Mouse (Mus musculus): ENCODE measurements around the gene Ttc39a.

The Ttc39a gene

GRCm38 (mm10) chr4:109406486-109407175 lies at the start of gene Ttc39a:
Gene Ttc39a, plus strand, starts transcription at chr4:109406623.
- peak; percentile 68 to 84 for DNase-seq (ENCODE audit: low spot score in 2 of 2)

DNA sequence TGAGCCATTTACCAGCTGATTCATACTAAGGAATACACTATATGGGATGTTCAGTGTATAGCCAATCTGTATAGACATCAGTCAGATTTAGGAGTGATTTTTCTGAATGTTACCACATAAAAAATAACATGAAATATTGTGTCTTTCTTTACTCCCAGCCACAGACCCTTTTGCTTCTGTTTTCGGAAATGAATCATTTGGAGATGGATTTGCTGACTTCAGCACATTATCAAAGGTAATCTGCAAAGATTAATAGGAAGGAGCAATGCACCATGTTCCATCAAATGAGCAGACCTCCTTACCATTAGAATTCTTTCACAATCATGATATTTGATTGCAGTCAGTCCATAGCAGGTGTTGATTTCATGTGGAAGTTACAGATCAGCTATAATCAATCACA lies 28.3 kb upstream of the Ttc39a start:
- DNase-seq (ENCODE audit: low spot score in 2 of 2), result no peak

GRCm38 (mm10) chr4:109382457-109382856 lies 24.0 kb upstream of the Ttc39a start:
- DNase-seq (ENCODE audit: low spot score in 2 of 2), result no peak

- DNase-seq (ENCODE audit: low spot score in 2 of 2), result no peak
These were observed 20.8 kb upstream of the Ttc39a start for GRCm38 (mm10) chr4:109385599-109385998.

DNA sequence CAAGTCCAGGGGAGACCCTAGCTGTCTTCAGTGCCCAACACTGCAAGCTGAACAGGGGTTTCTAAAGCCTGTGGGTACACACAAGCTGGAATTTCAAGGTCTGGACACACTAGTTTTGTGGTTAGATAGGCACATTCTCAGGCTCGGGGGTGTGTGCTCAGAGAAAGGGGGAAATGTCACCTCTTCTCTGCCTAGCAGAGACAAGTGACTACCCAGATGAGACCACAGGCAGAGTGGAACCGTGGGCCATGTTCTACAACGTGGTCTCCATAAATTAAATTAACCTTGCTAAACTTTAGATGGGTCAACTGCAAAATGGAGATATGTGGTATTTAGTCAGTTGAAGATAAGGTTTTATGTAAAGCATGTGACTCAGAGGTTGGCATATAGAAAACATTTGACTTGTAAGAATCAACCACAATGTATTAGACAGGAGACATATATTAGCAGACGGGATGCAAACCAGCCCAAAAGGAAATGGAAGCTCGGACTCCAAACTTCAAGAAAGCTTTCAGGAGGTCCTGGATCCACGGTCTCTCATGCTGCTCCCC lies 13.1 kb upstream of the Ttc39a start:
- no peak for DNase-seq (ENCODE audit: low spot score in 2 of 2)

- DNase-seq (ENCODE audit: low spot score in 2 of 2), result peak; percentile 62 to 85
These were observed 12.5 kb upstream of the Ttc39a start for GRCm38 (mm10) chr4:109393902-109394301.

DNA sequence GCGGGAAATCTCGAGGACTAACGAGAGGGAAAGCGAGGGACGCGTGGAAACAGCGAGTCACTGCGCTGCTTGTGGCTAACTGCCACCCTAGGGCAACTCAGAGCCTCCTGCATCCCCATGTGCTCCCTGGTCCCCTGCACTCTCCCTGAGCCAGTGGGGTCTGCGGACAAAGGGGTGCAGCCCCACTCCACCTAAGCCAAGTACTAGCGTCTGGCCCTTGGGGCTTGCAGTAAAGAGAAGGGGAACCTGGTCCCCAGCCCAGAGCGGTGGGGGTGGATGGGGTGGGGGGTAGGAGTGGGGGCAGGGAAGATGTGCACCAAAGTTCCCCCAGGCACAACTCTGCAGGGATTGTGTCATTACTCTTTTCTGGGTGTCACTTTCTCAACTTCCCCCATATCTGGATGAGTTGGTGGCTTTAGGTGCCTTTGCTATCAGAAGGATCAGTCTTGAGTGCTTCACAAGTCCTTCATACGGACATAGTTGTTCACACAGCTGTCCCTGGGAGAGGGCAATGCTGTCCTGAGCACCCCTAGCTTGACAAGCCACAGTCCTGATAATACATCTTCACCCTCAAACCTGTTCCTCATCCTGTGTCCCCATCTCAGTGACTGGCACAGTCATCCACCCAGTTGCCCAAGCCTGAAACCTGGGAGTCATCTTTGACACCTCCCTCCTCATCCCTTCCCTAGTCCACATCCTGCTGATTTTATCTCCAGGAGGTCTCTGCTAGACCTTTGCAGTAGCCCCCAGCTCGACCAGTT lies 11.9 kb upstream of the Ttc39a start:
- DNase-seq (ENCODE audit: low spot score in 2 of 2), result no peak

DNA sequence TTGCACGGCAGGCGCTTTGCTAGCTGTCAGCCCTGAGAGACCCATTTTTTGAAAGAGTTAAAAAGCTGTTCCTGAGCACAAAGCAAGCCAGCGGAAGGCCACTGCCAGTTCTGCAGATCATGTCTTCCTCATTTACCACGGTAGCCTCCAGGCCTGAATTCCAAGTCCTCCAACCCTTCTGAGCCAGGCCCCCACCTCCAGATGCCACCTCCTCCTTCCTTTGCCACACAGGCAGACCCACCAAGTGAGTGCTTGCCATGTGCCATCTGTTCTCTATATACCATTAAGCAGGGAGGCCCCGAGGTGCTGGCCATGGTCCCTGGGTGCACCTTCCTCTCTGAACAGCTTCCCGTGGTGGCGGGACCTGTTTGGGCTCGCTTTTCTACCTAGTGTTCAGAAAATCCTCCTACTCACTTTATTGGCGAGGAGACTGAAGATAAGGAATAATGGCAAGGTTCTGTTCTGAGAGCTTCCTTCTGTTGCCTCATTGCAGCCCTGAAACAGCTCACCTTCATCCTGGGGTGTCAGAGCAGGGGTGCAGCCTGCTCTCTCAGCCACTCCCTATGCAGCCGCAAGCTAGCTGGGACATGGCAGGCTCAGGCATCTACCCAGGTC lies 6.0 kb upstream of the Ttc39a start:
- DNase-seq (ENCODE audit: low spot score in 2 of 2), result no peak

DNA sequence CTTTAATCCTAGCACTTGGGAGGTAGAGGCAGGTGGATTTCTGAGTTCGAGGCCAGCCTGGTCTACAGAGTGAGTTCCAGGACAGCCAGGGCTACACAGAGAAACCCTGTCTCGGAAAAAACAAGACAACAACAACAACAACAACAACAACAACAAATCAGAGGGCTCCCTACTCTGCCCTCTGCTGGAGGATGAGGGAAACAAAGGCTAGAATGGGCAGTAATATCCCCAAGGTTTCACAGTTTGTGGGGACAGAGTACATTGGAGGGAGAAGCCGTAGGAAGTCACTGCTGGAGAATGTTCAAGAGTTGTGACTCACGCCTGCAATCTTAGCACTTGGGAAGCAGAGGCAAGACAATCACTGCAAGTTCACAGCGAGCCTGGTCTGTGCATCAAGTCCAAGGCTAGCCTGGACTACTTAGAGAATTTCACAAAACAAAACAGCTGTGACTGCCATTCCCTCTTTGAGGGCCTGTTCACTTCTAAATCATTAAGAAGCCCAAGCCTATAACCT lies 5.2 kb upstream of the Ttc39a start:
- no peak for DNase-seq (ENCODE audit: low spot score in 2 of 2)

DNA sequence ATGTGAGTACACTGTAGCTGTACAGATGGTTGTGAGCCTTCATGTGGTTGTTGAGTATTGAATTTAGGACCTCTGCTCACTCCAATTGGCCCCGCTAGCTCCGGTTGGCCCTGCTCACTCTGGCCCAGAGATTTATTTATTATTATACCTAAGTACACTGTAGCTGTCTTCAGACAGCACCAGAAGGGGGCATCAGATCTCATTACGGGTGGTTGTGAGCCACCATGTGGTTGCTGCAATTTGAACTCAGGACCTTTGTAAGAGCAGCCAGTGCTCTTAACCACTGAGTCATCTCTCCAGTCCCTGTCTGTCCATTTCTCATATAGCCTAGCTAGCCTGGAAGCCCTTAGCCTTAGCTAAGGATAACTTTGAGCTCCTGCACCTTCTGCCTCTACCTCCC lies 1.5 kb upstream of the Ttc39a start:
- DNase-seq (ENCODE audit: low spot score in 2 of 2), result peak in 1 of 2 experiments; percentile 41

- peak in 1 of 2 experiments; percentile 14 for DNase-seq (ENCODE audit: low spot score in 2 of 2)
These were observed 1.0 kb upstream of the Ttc39a start for GRCm38 (mm10) chr4:109405415-109405814.

GRCm38 (mm10) chr4:109406054-109406485 lies 353 bp upstream of the Ttc39a start:
- peak; percentile 72 to 79 for DNase-seq (ENCODE audit: low spot score in 2 of 2)

DNA sequence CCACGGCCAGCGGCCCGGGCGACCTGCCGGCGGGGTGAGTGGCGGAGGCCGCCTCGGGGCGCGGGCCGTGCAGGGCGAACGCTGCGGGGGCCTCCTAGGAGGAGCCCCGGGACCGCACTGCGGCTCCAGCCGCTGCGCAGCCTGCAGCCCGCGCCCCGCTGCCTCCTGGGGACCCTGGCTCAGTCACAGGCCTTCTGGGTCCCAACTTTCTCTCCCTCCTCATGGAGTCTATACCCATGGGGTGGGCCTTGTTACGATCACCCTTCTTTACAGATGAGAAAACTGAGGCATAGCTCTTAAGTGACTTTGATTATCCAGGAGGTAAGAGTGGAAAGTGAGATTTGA lies 725 bp downstream of the Ttc39a start:
- DNase-seq (ENCODE audit: low spot score in 2 of 2), result no peak

DNA sequence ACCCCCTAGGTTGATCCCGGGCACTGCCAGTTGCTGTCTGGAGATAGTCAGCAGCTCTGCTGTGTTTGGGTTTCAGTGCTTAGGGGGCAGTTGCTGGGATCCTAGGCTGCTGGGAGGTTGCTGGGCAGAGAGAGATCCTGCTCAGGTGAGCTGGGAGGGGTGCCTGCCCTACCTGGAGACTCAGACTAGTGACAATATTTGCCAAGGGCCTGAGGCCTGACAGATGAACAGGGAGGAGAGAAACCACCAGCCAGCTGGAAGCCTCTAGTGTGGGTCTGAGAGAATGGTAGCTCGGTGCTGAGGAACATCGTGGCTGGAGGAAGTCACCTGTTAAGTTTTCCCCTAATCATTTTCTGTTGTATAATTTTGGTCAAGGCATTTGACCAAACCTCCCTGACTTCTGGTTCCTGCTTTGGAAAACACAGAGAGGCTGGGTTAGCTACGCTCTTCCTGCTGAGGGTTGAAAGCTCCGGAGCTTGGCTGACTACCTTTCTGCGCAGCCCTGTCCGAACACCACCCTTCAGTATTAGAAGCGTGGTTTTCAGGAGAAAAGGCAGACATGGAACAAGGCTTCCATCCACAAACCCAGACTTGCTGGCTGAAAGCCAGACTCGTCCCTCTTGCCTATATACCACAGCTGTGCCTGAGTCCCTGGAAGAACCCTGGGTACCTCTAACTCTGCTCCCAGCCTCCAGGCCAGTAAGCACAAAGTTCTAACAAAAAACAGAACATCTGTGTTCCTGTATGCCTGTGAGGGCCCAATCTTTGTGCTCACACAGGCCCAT lies 1.5 kb downstream of the Ttc39a start:
- no peak for DNase-seq (ENCODE audit: low spot score in 2 of 2)

- peak; percentile 58 to 73 for DNase-seq (ENCODE audit: low spot score in 2 of 2)
These were observed 4.4 kb downstream of the Ttc39a start for GRCm38 (mm10) chr4:109410681-109411376.

- peak in 1 of 2 experiments; percentile 76 for DNase-seq (ENCODE audit: low spot score in 2 of 2)
These were observed 5.0 kb downstream of the Ttc39a start for GRCm38 (mm10) chr4:109411377-109411967.

DNA sequence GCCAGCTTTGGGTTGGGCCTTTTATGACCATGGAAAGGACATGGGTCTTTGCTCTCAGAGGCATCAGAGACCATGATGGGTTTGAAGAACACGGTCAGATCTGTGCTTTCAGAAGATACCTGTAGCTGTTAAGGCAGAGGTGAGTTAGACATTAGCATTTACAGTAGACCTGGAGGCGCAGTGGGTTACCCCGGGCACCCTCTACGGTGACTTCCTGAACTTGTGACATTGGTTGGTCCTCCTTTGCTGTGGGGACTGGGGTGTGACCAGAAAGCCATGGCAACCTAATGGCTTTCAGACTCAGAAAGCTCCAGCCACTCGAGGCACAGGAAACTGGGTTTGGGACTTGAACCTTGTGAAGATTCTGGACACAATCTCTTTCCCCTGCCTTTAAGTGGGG lies 5.8 kb downstream of the Ttc39a start:
- DNase-seq (ENCODE audit: low spot score in 2 of 2), result peak in 1 of 2 experiments; percentile 66

- DNase-seq (ENCODE audit: low spot score in 2 of 2), result no peak
These were observed 11.6 kb downstream of the Ttc39a start for GRCm38 (mm10) chr4:109417998-109418397.

GRCm38 (mm10) chr4:109419017-109419416 lies 12.6 kb downstream of the Ttc39a start:
- DNase-seq (ENCODE audit: low spot score in 2 of 2), result no peak

DNA sequence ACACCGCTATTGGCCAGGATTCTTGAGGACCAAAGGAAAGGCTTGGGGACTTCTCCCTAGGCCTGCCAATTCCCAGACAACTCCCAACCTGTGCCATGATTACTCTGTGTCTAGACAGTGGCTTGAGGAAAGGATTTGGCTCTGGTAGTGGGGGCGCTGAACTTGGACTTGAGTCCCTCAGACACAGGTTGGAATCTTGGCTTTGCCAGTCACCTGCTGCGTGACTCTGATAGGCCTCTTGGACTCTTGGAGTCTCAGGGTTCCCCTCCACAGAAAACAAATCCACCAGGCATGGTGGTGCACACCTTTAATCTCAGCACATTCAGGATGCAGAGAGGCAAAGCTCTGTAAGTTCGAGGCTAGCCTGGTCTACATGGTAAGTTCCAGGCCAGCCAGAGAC lies 13.1 kb downstream of the Ttc39a start:
- DNase-seq (ENCODE audit: low spot score in 2 of 2), result no peak
